Mouse (Mus musculus) megakaryocyte, embryonic 14.5 days (primary cell): ENCODE results near the gene Proca1.

Source experiments
- FLI1 ChIP-seq: IDR thresholded peaks from 2 replicates; pipeline ENCODE4 v1.6.1; 2012; ENCODE audit warnings: low read length, inconsistent platforms, mixed read lengths
- GATA1 ChIP-seq: IDR thresholded peaks from 3 replicates; pipeline ENCODE4 v1.6.1; 2012; ENCODE audit warnings: mixed read lengths, low read length, inconsistent platforms, borderline replicate concordance

DNA sequence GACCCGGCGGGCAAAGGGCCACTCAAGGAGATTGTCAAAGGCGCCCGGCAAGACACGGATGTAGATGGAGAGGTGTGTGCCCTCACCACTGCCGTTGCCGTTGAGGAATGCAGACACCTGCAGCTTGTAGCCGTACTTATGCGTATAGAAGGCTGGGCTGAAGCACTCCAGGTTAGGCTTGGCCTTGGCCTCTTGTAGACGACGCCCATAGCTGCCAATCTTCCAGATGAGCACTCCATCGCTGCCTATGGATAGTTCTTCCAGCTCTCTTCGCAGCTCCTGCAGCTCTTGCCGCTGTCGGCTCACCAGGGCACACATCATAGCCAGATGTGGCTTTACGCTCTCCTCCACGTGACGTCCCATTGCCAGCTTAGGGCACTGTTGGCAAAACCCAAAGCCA is 33.0 kb upstream of the Proca1 start:
- TF ChIP-seq GATA1 (no peak), FLI1 (no peak)
